Mouse (Mus musculus): ENCODE data around the gene Ttpal.

Gene Ttpal

DNA sequence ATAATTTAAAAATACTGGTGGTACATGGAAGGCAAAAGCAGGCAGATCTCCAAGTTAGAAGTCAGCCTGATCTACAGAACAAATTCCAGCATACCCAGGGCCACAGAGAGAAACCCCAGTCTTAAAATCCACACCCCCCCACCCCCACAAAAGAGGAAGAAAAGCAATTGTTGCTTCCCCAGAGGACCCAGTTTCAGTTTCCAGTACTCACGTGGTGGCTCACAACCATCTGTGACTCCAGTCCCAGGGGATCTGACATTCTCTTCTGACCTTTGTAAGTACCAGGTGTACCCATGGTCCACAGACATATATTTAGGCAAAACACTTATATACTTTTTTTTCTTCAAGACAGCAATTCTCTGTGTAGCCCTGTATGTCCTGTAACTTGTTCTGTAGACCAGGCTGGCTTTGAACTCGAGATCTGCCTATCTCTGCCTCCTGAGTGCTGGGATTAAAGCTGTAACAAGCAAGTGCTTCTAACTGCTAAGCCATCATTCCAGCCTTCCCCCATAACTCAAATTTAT is 60.6 kb downstream of the Ttpal start:
- DNase-seq = no peak

DNA sequence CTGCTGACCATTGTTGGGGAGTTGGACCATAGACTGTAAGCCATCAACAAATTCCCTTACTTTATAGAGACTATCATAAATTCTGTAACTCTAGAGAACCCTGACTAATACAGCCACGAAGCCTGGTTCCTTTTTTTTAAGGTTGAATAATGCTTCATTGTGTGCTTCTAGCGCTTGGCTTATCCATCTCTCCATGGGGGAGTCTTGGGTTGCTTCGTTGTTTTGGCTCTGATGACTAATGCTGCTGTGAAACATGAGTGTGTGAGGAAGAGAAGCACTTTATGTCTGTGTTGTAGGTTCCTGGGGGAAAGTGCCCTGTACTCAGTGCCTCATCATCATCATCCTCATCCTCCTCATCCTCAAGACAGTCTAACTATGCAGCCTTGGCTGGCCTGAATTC is 61.8 kb downstream of the Ttpal start:
- DNase-seq = no peak

DNA sequence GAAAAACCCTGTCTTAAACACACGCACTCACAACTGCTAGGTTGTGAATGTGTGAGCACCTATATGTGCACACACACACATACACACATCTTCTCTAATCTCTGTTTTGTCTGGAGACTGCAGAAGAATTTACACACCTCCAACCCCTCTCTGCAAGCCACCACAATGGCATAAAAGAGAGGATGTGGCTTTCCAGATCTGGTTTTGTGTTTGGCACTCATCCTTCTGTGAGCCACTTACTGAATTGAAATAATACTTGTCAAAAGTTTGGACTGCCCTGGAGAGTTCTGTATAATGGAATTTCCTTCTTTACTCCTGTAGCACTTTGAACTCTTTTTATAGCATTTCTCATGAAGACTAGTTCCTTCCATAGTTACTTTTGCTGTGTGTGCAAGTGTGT is 64.9 kb downstream of the Ttpal start:
- DNase-seq = no peak

All from kidney, adult 8-10 months (tissue).